Mouse (Mus musculus) lung, postnatal 25 days (tissue): ENCODE data around the gene Gm21093.
"Not testable (repeated sequence)": the region's sequence is repeated elsewhere in the genome, so short reads cannot be mapped to it uniquely, and the experiment has no call there.

Experiments
- DNase-seq: peaks from one replicate; pipeline ENCODE4 v3.0.0; 2022; ENCODE audit warnings: low spot score

Gm21093 gene

DNA sequence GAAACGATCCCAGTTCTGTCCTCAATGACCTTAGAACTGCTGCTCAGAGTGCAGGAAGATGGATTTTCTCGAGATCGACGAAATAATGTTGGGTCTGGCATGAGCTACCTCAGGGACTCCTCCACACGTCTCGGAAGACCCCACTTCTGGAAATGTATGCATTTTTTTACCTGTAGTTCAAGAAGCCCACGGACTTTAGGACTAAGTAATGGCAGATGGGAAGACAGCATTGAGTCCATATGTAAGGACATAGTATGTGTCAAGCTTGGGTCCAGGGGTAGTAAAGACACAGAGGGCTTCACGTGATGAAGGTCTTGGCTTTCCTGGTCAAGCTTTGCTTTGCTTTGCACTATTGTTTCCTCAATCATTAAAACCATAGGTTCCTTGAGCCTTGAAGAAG is at the start of gene Gm21093:
Gene Gm21093 (minus strand): TSS at position 101 of the 400 bp plus-strand sequence.
- DNase-seq, result not testable (repeated sequence)
